Mouse (Mus musculus) frontal cortex, postnatal 10 days (tissue): ENCODE results near the gene Trim41.
"Not testable (repeated sequence)": the region's sequence is repeated elsewhere in the genome, so short reads cannot be mapped to it uniquely, and the experiment has no call there.

Source experiments
- DNase-seq, 2 experiments: peaks; one replicate each; pipeline ENCODE4 v3.0.0; 2022; ENCODE audit warnings: low spot score in 2 of 2, mixed read lengths in 1 of 2

The Trim41 gene

GRCm38 (mm10) chr11:48816800-48817665 lies at the start of gene Trim41:
Trim41 (minus strand) TSS chr11:48817353.
- peak; percentile 98 to 99 for DNase-seq

GRCm38 (mm10) chr11:48866481-48866880 lies 49.3 kb upstream of the Trim41 start:
- no peak for DNase-seq

GRCm38 (mm10) chr11:48863808-48864207 lies 46.7 kb upstream of the Trim41 start:
- no peak for DNase-seq

GRCm38 (mm10) chr11:48862784-48863319 lies 45.7 kb upstream of the Trim41 start:
- no peak for DNase-seq

GRCm38 (mm10) chr11:48859014-48859413 lies 41.9 kb upstream of the Trim41 start:
- DNase-seq, result no peak

GRCm38 (mm10) chr11:48853474-48854180 lies 36.5 kb upstream of the Trim41 start:
- peak; percentile 68 to 88 for DNase-seq

- no peak for DNase-seq
Observed at GRCm38 (mm10) chr11:48852624-48853473, 35.7 kb upstream of the Trim41 start.

GRCm38 (mm10) chr11:48852190-48852589 lies 35.0 kb upstream of the Trim41 start:
- no peak for DNase-seq

GRCm38 (mm10) chr11:48851270-48851995 lies 34.3 kb upstream of the Trim41 start:
- no peak for DNase-seq

- no peak for DNase-seq
Observed at GRCm38 (mm10) chr11:48850240-48850639, 33.1 kb upstream of the Trim41 start.

GRCm38 (mm10) chr11:48846881-48847280 lies 29.7 kb upstream of the Trim41 start:
- DNase-seq, result no peak

GRCm38 (mm10) chr11:48846362-48846761 lies 29.2 kb upstream of the Trim41 start:
- not testable (repeated sequence) for DNase-seq

GRCm38 (mm10) chr11:48845244-48845815 lies 28.2 kb upstream of the Trim41 start:
- no peak for DNase-seq

- DNase-seq, result no peak
Observed at GRCm38 (mm10) chr11:48844309-48844708, 27.2 kb upstream of the Trim41 start.

- no peak for DNase-seq
Observed at GRCm38 (mm10) chr11:48843202-48843601, 26.0 kb upstream of the Trim41 start.

- no peak for DNase-seq
Observed at GRCm38 (mm10) chr11:48842378-48842792, 25.2 kb upstream of the Trim41 start.

GRCm38 (mm10) chr11:48841213-48841612 lies 24.1 kb upstream of the Trim41 start:
- DNase-seq, result no peak

GRCm38 (mm10) chr11:48840805-48841204 lies 23.7 kb upstream of the Trim41 start:
- DNase-seq, result no peak

- no peak for DNase-seq
Observed at GRCm38 (mm10) chr11:48838879-48839680, 21.9 kb upstream of the Trim41 start.
